Mouse (Mus musculus): ENCODE results near the gene Tnfrsf8.

DNA sequence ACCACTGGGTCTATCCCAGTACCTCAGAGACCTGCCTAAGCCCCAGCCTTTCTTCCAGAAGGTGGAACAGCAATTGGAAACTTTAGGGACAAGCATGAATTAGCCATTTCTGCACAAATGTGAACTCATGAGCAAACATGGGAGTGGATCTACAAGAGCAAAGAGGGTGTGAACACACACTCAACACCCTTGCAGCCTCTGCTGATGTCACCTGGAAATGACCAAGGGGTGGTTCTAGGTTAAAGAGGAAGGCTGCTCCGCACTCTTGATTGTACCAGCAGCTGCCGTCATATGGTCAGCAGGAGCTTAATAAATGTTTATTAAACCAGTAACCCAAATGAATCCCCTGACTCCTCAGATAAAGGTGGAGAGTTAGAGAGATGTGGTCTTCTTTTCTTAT, 84.3 kb downstream of the Tnfrsf8 start:
- TF ChIP-seq MAFK (IDR thresholded peaks at IDR 0.05; ENCODE audit: insufficient read depth, low read depth, low read length) (no peak), ZC3H11A (IDR thresholded peaks at IDR 0.05; ENCODE audit: borderline replicate concordance, low read depth, low read length) (no peak), HCFC1 (IDR thresholded peaks at IDR 0.05; ENCODE audit: borderline replicate concordance, insufficient read depth, low read length) (no peak), ZNF384 (IDR thresholded peaks at IDR 0.05; ENCODE audit: low read depth, low read length) (no peak), CHD2 (IDR thresholded peaks at IDR 0.05; ENCODE audit: low read depth, low read length) (no peak)
